Comparison of ENCODE assay signal across 13 mouse cellular contexts in genomic region chr19:53886576-53887370, GRCm38 (mm10). TPM values are rescaled to one million over a fixed set of nuclear protein-coding genes. Genes with fewer than 3 reads are reported as not detected.
DNase-seq lines count a peak whose midpoint lies in the region; ATAC-seq and TF ChIP-seq lines count a peak whose summit lies in the region.
"Had no signal": no experiment of that assay in that cellular context is flagged by ENCODE, and none has a peak within 500 bp of the region (broad histone marks: within the 10 kb centered on the region; RNA-seq: fewer than 3 reads in every experiment).

No protein-coding gene starts in this region.

- no peak overlapping the region for H3K4me3 ChIP-seq in liver, embryonic 15.5 days (replicated peaks)
- H3K4me3 ChIP-seq in hindbrain, embryonic 16.5 days (ENCODE audit: low read length): no peak overlapping the region
- no peak overlapping the region for H3K4me3 ChIP-seq in layer of hippocampus, adult 2 months
- H3K4me3 ChIP-seq: forebrain, embryonic 15.5 days; heart, embryonic 15.5 days; limb, embryonic 12.5 days had no signal

- no peaks in the 10 kb centered on the region for H3K27me3 ChIP-seq in liver, embryonic 15.5 days
- no peaks in the 10 kb centered on the region for H3K27me3 ChIP-seq in hindbrain, embryonic 16.5 days (replicated peaks; ENCODE audit: control insufficient read depth, insufficient read depth, low read length)
- H3K27me3 ChIP-seq: forebrain, embryonic 15.5 days; heart, embryonic 15.5 days; limb, embryonic 12.5 days had no signal

- H3K4me2 ChIP-seq in liver, embryonic 15.5 days: peak overlapping the region; percentile 1; the same call in 1 of the 2 replicates
- H3K4me2 ChIP-seq in hindbrain, embryonic 16.5 days (ENCODE audit: low read length): no peak overlapping the region
- H3K4me2 ChIP-seq: forebrain, embryonic 15.5 days; heart, embryonic 15.5 days; limb, embryonic 12.5 days had no signal

- H3K9ac ChIP-seq in liver, embryonic 15.5 days: no peak overlapping the region
- H3K9ac ChIP-seq in hindbrain, embryonic 16.5 days (ENCODE audit: low read depth, low read length): no peak overlapping the region
- H3K9ac ChIP-seq: forebrain, embryonic 15.5 days; heart, embryonic 15.5 days; limb, embryonic 12.5 days had no signal

- WGBS in liver, embryonic 15.5 days (ENCODE audit: insufficient replicate concordance): 29% methylated on average over 10 of the region's 10 CpGs
- 90% methylated on average over 10 of the region's 10 CpGs for WGBS in hindbrain, embryonic 16.5 days

- H3K36me3 ChIP-seq in liver, embryonic 15.5 days (replicated peaks): no peaks in the 10 kb centered on the region
- no peaks in the 10 kb centered on the region for H3K36me3 ChIP-seq in hindbrain, embryonic 16.5 days (ENCODE audit: control insufficient read depth, insufficient read depth, low read length)
- H3K36me3 ChIP-seq: forebrain, embryonic 15.5 days; heart, embryonic 15.5 days; limb, embryonic 12.5 days had no signal

- peaks cover 62% of the 10 kb centered on the region for H3K4me1 ChIP-seq in liver, embryonic 15.5 days (replicated peaks)
- H3K4me1 ChIP-seq in hindbrain, embryonic 16.5 days (ENCODE audit: control insufficient read depth, insufficient read depth, low read depth, low read length): no peaks in the 10 kb centered on the region

- ATAC-seq in liver, embryonic 15.5 days (ENCODE audit: insufficient read depth): peak; percentile 68
- ATAC-seq in hindbrain, embryonic 16.5 days: no peak
- ATAC-seq: forebrain, embryonic 15.5 days had no signal

- no peaks in the 10 kb centered on the region for H3K9me3 ChIP-seq in liver, embryonic 15.5 days (replicated peaks)
- no peaks in the 10 kb centered on the region for H3K9me3 ChIP-seq in hindbrain, embryonic 16.5 days (ENCODE audit: control insufficient read depth, low read length)
- H3K9me3 ChIP-seq: forebrain, embryonic 15.5 days; heart, embryonic 15.5 days; limb, embryonic 12.5 days had no signal

- DNase-seq in left cerebral cortex, postnatal 4 days: peak; percentile 24
- no peak for DNase-seq in left cerebral cortex, postnatal 14 days (ENCODE audit: low spot score in 2 of 2)
- peak; percentile 40 to 47 for DNase-seq in cerebellum, postnatal 25 days
- peak; percentile 65 to 73 for DNase-seq in thymus, postnatal 36 days
- no peak for DNase-seq in yolk sac, embryonic 10.5 days (ENCODE audit: low spot score)
- DNase-seq in layer of hippocampus, adult 2 months (ENCODE audit: low spot score in 2 of 2): no peak
- DNase-seq: layer of hippocampus, adult 9-11 months had no signal

- peak overlapping the region; percentile 74 for H3K27ac ChIP-seq in liver, embryonic 15.5 days (replicated peaks)
- no peak overlapping the region for H3K27ac ChIP-seq in hindbrain, embryonic 16.5 days (ENCODE audit: low read depth, low read length)
- H3K27ac ChIP-seq in layer of hippocampus, adult 2 months: no peak overlapping the region
- H3K27ac ChIP-seq: forebrain, embryonic 15.5 days; heart, embryonic 15.5 days; limb, embryonic 12.5 days; macrophage had no signal

- no peak for TF ChIP-seq CTCF in layer of hippocampus, adult 2 months (conservative IDR thresholded peaks at IDR 0.05)

- intact Hi-C loops in left cerebral cortex, postnatal 4 days (cut with DNase I): no loop called here
- intact Hi-C loops in left cerebral cortex, postnatal 14 days (cut with DNase I): no loop called here

RNA-seq across cellular contexts. Expression of gene Pdcd4, which starts 5.3 kb away (rescaled TPM):
- total RNA-seq in left cerebral cortex, postnatal 4 days (2021): 10 to 100 TPM; 64.4 to 67.5 TPM
- 100 to 1,000 TPM; 102 to 105 TPM for total RNA-seq in left cerebral cortex, postnatal 14 days (2021)
- 16.0 and 17.8 TPM in 2 replicates for polyA plus RNA-seq in liver, embryonic 15.5 days (2015; fragmentation: Nextera tagmentation; extraction: Ambion mirVana)
- 54.8 and 63.2 TPM in 2 replicates for polyA plus RNA-seq in hindbrain, embryonic 16.5 days (2015; fragmentation: Nextera tagmentation; extraction: Ambion mirVana)
- total RNA-seq in layer of hippocampus, adult 2 months (2021): 100 to 1,000 TPM; 118 to 119 TPM

RNA-seq across cellular contexts. Expression of gene Shoc2, which starts 57.3 kb away (rescaled TPM):
- total RNA-seq in left cerebral cortex, postnatal 4 days (2021): 10 to 100 TPM; 75.7 to 85.3 TPM
- total RNA-seq in left cerebral cortex, postnatal 14 days (2021): 10 to 100 TPM; 49.1 to 52.4 TPM
- polyA plus RNA-seq in liver, embryonic 15.5 days (2015; fragmentation: Nextera tagmentation; extraction: Ambion mirVana): 15.3 and 16.0 TPM in 2 replicates
- polyA plus RNA-seq in hindbrain, embryonic 16.5 days (2015; fragmentation: Nextera tagmentation; extraction: Ambion mirVana): 55.4 and 67.7 TPM in 2 replicates
- 10 to 100 TPM; 50.1 to 50.3 TPM for total RNA-seq in layer of hippocampus, adult 2 months (2021)

RNA-seq across cellular contexts. Expression of gene Bbip1, which starts 57.7 kb away (rescaled TPM):
- 100 to 1,000 TPM; 101 to 113 TPM for total RNA-seq in left cerebral cortex, postnatal 4 days (2021)
- 10 to 100 TPM; 73.0 to 75.9 TPM for total RNA-seq in left cerebral cortex, postnatal 14 days (2021)
- 37.4 and 37.6 TPM in 2 replicates for polyA plus RNA-seq in liver, embryonic 15.5 days (2015; fragmentation: Nextera tagmentation; extraction: Ambion mirVana)
- polyA plus RNA-seq in hindbrain, embryonic 16.5 days (2015; fragmentation: Nextera tagmentation; extraction: Ambion mirVana): 134 and 142 TPM in 2 replicates
- total RNA-seq in layer of hippocampus, adult 2 months (2021): 10 to 100 TPM; 52.6 to 52.7 TPM

Comparison
In these comparisons a context has a peak if more than half of its experiments do, and no peak if none do; other contexts are left out.
1. DNase-seq: peak in left cerebral cortex, postnatal 4 days (single experiment), cerebellum, postnatal 25 days (2 of 2) and thymus, postnatal 36 days (2 of 2); none in left cerebral cortex, postnatal 14 days (0 of 2), yolk sac, embryonic 10.5 days (single experiment) and layer of hippocampus, adult 2 months (0 of 2).